Mouse (Mus musculus): ENCODE results near the gene Ptpre.
"Not testable (repeated sequence)": the region's sequence is repeated elsewhere in the genome, so short reads cannot be mapped to it uniquely, and the experiment has no call there.

The Ptpre gene

GRCm38 (mm10) chr7:135609028-135609427, 71.7 kb downstream of the Ptpre start:
- no peak for DNase-seq

GRCm38 (mm10) chr7:135609655-135610054, 72.4 kb downstream of the Ptpre start:
- DNase-seq: no peak

GRCm38 (mm10) chr7:135612276-135612675, 75.0 kb downstream of the Ptpre start:
- DNase-seq: no peak

GRCm38 (mm10) chr7:135612801-135613200, 75.5 kb downstream of the Ptpre start:
- DNase-seq: no peak

GRCm38 (mm10) chr7:135613380-135613779, 76.1 kb downstream of the Ptpre start:
- DNase-seq: no peak

GRCm38 (mm10) chr7:135614892-135615291, 77.6 kb downstream of the Ptpre start:
- DNase-seq: no peak

- DNase-seq: not testable (repeated sequence)
Observed at GRCm38 (mm10) chr7:135616479-135616878, 79.2 kb downstream of the Ptpre start.

GRCm38 (mm10) chr7:135617776-135618175, 80.5 kb downstream of the Ptpre start:
- DNase-seq: no peak

- no peak for DNase-seq
Observed at GRCm38 (mm10) chr7:135621649-135622048, 84.4 kb downstream of the Ptpre start.

GRCm38 (mm10) chr7:135622241-135622640, 85.0 kb downstream of the Ptpre start:
- no peak for DNase-seq

- DNase-seq: no peak
Observed at GRCm38 (mm10) chr7:135624854-135625253, 87.6 kb downstream of the Ptpre start.

- DNase-seq: no peak
Observed at GRCm38 (mm10) chr7:135628363-135628762, 91.1 kb downstream of the Ptpre start.

- DNase-seq: no peak
Observed at GRCm38 (mm10) chr7:135629019-135629418, 91.7 kb downstream of the Ptpre start.

- DNase-seq: peak in 1 of 2 experiments; percentile 41
Observed at GRCm38 (mm10) chr7:135631776-135632552, 94.7 kb downstream of the Ptpre start.

GRCm38 (mm10) chr7:135632716-135633258, 95.5 kb downstream of the Ptpre start:
- DNase-seq: no peak

- no peak for DNase-seq
Observed at GRCm38 (mm10) chr7:135634851-135635624, 97.8 kb downstream of the Ptpre start.

- peak; percentile 63 to 68 for DNase-seq
Observed at GRCm38 (mm10) chr7:135637406-135637980, 100.2 kb downstream of the Ptpre start.

- DNase-seq: no peak
Observed at GRCm38 (mm10) chr7:135639361-135639760, 102.1 kb downstream of the Ptpre start.

- DNase-seq: peak in 1 of 2 experiments; percentile 41
Observed at GRCm38 (mm10) chr7:135641698-135642507, 104.6 kb downstream of the Ptpre start.

GRCm38 (mm10) chr7:135644452-135644851, 107.2 kb downstream of the Ptpre start:
- no peak for DNase-seq

GRCm38 (mm10) chr7:135646976-135647375, 109.7 kb downstream of the Ptpre start:
- peak in 1 of 2 experiments; percentile 57 for DNase-seq

- DNase-seq: no peak
Observed at GRCm38 (mm10) chr7:135648821-135649220, 111.5 kb downstream of the Ptpre start.

Data from thymus, adult 18-20 months (tissue).